Mouse (Mus musculus) E14TG2a.4 (cell line): ENCODE measurements around the gene Commd3.

Source experiments
- CTCF ChIP-seq: conservative IDR thresholded peaks from 2 replicates; pipeline ENCODE4 v1.5.1; 2014; ENCODE audit warnings: low read length
- POU5F1 ChIP-seq: IDR thresholded peaks from 2 replicates; pipeline ENCODE4 v1.6.1; 2014; ENCODE audit warnings: low read length, borderline replicate concordance

DNA sequence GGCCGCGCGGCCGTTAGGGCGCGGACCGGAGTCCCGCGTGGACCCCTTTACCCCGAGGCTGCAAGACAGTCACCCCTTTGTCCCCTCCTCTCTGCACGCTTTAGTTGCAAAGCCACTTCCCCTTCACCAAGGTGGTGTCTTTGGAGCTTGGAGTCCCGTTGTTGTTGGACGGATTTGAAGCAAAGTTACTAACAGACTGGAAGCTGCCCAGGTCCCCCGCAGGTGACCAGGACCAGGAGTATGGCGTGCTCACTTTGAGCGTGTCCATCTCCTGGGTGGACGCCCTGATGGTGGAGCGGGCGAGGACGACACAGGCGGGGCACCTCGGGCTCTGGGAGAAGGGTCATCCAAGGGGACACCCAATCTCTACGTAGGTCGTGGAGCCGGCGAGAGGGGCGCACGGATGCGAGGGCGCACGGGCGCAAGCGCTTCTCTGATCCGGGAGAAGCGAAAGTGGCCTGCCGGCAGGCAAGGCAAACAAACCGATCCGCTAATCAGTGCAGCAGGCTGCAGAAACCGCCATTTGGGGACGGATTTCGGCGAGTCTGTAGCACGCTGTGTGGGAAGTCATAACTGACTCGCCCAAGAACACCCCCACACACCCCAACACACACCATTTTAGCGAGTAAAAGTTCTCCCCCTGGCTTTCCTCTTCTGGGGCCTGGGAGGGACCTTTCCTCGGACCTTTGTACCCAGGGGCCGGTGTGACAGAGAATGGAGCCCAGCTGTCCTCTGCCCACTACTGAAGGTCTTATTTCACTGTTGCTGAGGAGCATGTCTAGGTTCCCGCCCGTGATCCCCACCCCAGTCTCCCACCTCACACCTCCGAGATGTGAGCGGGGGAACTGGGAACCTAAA, 17.1 kb downstream of the Commd3 start:
- no peak for TF ChIP-seq CTCF
- TF ChIP-seq POU5F1, result no peak
